Mouse (Mus musculus) kidney, embryonic 14.5 days (tissue): Measurements from ENCODE around the gene Ncbp1. TPM values are rescaled to one million over a fixed set of nuclear protein-coding genes. Genes with fewer than 3 reads are reported as not detected.
A peak's percentile ranks its signal among the peaks of the same experiment; 100 is the strongest.

Experiments
- ATAC-seq: fragments of 200-750 bp; cut with Nextera tagmentation; 2 replicates; pipeline ENCODE4 v1.8.0; 2017; ENCODE audit warnings: moderate number of reproducible peaks, mild to moderate bottlenecking, moderate TSS enrichment, moderate library complexity; ENCODE audit not compliant: low FRiP score, low TSS enrichment
- H3K27ac ChIP-seq: fragments of 300-500 bp; sonication (generic); 2 replicates; pipeline ENCODE4 v1.5.1; 2014; ENCODE audit warnings: low read depth, mild to moderate bottlenecking, low read length, moderate library complexity, mixed read lengths
- H3K27me3 ChIP-seq: fragments of 300-500 bp; sonication (generic); 2 replicates; pipeline ENCODE4 v1.6.1; 2014; ENCODE audit warnings: mild to moderate bottlenecking, low read length; ENCODE audit not compliant: control insufficient read depth, insufficient read depth
- H3K36me3 ChIP-seq: fragments of 300-500 bp; sonication (generic); 2 replicates; pipeline ENCODE4 v1.6.1; 2014; ENCODE audit warnings: low read length, mixed read lengths; ENCODE audit not compliant: control insufficient read depth, insufficient read depth
- H3K4me1 ChIP-seq: fragments of 300-500 bp; sonication (generic); 2 replicates; pipeline ENCODE4 v1.6.1; 2014; ENCODE audit warnings: low read length, mixed read lengths; ENCODE audit not compliant: control insufficient read depth, insufficient read depth
- H3K4me2 ChIP-seq: fragments of 300-500 bp; sonication (generic); replicated peaks from 2 replicates; pipeline ENCODE4 v1.6.1; 2014; ENCODE audit warnings: low read depth, mild to moderate bottlenecking, low read length
- H3K4me3 ChIP-seq: fragments of 300-500 bp; sonication (generic); 2 replicates; pipeline ENCODE4 v1.5.1; 2014; ENCODE audit warnings: mild to moderate bottlenecking, low read length
- H3K9ac ChIP-seq: fragments of 300-500 bp; sonication (generic); 2 replicates; pipeline ENCODE4 v1.6.1; 2014; ENCODE audit warnings: low read depth, mild to moderate bottlenecking, low read length, moderate library complexity
- H3K9me3 ChIP-seq: fragments of 300-500 bp; sonication (generic); 2 replicates; pipeline ENCODE4 v1.6.1; 2016; ENCODE audit warnings: low read length; ENCODE audit not compliant: control insufficient read depth
- WGBS: fragments of 180-500 bp; shearing (Covaris S2); extraction: QIAGEN DNeasy Blood & Tissue Kit; methylation state at CpG from one replicate; pipeline ENCODE4 v1.1.7; 2014; 5-methylcytosine and 5-hydroxymethylcytosine counted together
- polyA plus RNA-seq: library from polyadenylated mRNA; unstranded; fragments of >200 nt; fragmentation: Nextera tagmentation; extraction: Ambion mirVana; gene quantifications from 2 replicates; pipeline ENCODE4 v1.2.1, GENCODE M21; 2014

The Ncbp1 gene
- polyA plus RNA-seq, 1 experiment from 2014 or later = 106 TPM

- Histone ChIP-seq H3K27me3 (no peaks in the 10 kb centered on the region), H3K9me3 (no peaks in the 10 kb centered on the region), H3K4me3 (no peak overlapping the region), H3K4me1 (no peaks in the 10 kb centered on the region), H3K4me2 (no peak overlapping the region), H3K36me3 (peaks cover 97% of the 10 kb centered on the region), H3K9ac (no peak overlapping the region), H3K27ac (no peak overlapping the region)
- 73% methylated on average over 14 of the region's 14 CpGs for WGBS
- ATAC-seq = 0 out of 2 replicates have a peak, but pooled peaks have one; percentile 41
Observed at GRCm38 (mm10) chr4:46119514-46120094, 18.8 kb upstream of the Ncbp1 start.

DNA sequence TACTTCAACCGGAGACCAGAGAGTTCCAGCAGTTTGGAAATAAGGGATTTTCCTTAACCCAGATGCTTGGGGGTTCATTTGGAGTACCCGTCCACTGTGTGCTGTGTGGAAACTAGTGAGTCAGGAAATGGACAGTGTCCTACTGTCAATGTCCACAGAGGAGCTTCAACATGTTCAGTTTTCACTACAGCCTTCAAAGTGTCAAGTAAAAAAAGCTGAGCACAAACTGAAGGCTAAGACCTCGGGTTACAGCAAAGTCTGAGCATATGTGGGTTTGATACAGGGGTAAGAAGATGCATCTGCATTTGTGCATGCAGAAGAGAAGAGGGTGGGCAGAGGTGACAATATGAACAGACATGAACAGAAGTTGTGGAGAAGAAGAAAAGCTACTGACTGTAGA lies 17.6 kb upstream of the Ncbp1 start:
- no peaks in the 10 kb centered on the region for H3K9me3 ChIP-seq
- 88% methylated on average over 3 of the region's 3 CpGs for WGBS
- H3K9ac ChIP-seq = no peak overlapping the region
- ATAC-seq = no peak
- H3K4me2 ChIP-seq = no peak overlapping the region
- no peaks in the 10 kb centered on the region for H3K4me1 ChIP-seq
- H3K36me3 ChIP-seq = peaks cover 97% of the 10 kb centered on the region
- H3K27me3 ChIP-seq = no peaks in the 10 kb centered on the region
- H3K27ac ChIP-seq = no peak overlapping the region
- H3K4me3 ChIP-seq = no peak overlapping the region

GRCm38 (mm10) chr4:46123358-46123757 lies 15.1 kb upstream of the Ncbp1 start:
- Histone ChIP-seq H3K36me3 (peaks cover 85% of the 10 kb centered on the region), H3K27me3 (no peaks in the 10 kb centered on the region), H3K4me3 (no peak overlapping the region), H3K4me1 (no peaks in the 10 kb centered on the region; the same call in 1 of the 2 replicates), H3K27ac (no peak overlapping the region), H3K9me3 (no peaks in the 10 kb centered on the region), H3K9ac (no peak overlapping the region), H3K4me2 (no peak overlapping the region)
- ATAC-seq = no peak
- 92% methylated on average over 6 of the region's 6 CpGs for WGBS

DNA sequence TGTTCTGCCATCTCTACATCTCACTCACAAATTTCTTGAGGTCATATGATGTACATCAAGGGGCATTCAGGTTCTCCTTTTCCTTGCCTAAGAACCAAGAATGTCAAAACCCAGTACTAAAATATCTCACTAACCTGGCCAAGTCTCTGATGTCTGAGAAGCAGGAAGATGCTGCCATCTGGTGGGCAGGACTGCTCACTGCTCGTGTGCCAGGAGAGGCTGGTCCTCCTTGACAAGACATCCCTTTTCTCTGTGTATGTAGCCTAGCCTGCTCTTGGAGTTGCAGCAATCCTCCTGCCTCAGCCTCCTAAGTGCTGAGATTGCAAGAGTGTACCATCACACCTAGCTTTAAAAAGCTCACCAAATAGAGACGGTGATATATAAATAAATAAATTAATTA lies 11.9 kb upstream of the Ncbp1 start:
- Histone ChIP-seq H3K4me2 (no peak overlapping the region), H3K9me3 (no peaks in the 10 kb centered on the region), H3K4me3 (no peak overlapping the region), H3K27ac (no peak overlapping the region), H3K36me3 (peaks cover 79% of the 10 kb centered on the region), H3K4me1 (peaks cover 12% of the 10 kb centered on the region), H3K9ac (no peak overlapping the region), H3K27me3 (no peaks in the 10 kb centered on the region)
- WGBS = 54% methylated on average over 2 of the region's 2 CpGs
- ATAC-seq = no peak

DNA sequence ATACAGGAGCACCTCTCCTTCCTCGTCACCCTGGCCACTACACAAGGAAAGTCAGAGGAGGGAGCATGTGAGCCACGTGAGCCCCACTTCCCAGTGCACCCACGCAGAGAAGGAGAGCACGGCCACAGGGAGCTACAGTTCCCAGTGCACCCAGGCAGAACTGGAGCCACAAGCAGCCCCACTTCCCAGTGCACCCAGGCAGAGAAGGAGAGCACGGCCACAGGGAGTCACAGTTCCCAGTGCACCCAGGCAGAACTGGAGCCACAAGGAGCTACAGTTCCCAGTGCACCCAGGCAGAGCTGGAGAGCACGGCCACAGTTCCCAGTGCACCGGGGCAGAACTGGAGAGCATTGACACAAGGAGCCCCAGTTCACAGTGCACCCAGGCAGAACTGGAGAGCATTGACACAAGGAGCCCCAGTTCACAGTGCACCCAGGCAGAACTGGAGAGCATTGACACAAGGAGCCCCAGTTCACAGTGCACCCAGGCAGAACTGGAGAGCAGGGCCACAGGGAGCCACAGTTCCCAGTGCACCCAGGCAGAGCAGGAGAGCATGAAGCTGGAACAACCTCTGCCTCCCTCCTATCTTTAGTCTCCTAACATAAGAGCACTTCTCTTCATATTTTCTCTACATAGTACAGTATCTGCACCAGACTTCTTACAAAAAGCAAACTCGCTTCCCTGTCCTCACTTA lies 9.0 kb upstream of the Ncbp1 start:
- Histone ChIP-seq H3K4me2 (0 out of 2 replicates have a peak overlapping the region, but pooled peaks have one; percentile 5), H3K9ac (no peak overlapping the region), H3K4me1 (peaks cover 12% of the 10 kb centered on the region), H3K27me3 (no peaks in the 10 kb centered on the region), H3K36me3 (peaks cover 79% of the 10 kb centered on the region), H3K9me3 (no peaks in the 10 kb centered on the region), H3K27ac (peak overlapping the region; percentile 76), H3K4me3 (no peak overlapping the region)
- peak; percentile 94 for ATAC-seq
- WGBS = 47% methylated on average over 8 of the region's 8 CpGs

GRCm38 (mm10) chr4:46130221-46130620 lies 8.2 kb upstream of the Ncbp1 start:
- no peak overlapping the region for H3K4me3 ChIP-seq
- no peak overlapping the region for H3K9ac ChIP-seq
- no peaks in the 10 kb centered on the region for H3K9me3 ChIP-seq
- 72% methylated on average over 3 of the region's 3 CpGs for WGBS
- no peaks in the 10 kb centered on the region for H3K27me3 ChIP-seq
- H3K36me3 ChIP-seq = peaks cover 79% of the 10 kb centered on the region
- H3K4me2 ChIP-seq = no peak overlapping the region
- peaks cover 12% of the 10 kb centered on the region for H3K4me1 ChIP-seq
- no peak for ATAC-seq
- peak overlapping the region; percentile 76; the same call in 1 of the 2 replicates for H3K27ac ChIP-seq

GRCm38 (mm10) chr4:46131791-46132190 lies 6.6 kb upstream of the Ncbp1 start:
- H3K27ac ChIP-seq = no peak overlapping the region
- no peaks in the 10 kb centered on the region for H3K27me3 ChIP-seq
- peaks cover 16% of the 10 kb centered on the region for H3K4me1 ChIP-seq
- H3K4me3 ChIP-seq = no peak overlapping the region
- H3K9me3 ChIP-seq = no peaks in the 10 kb centered on the region
- WGBS = 90% methylated on average over 6 of the region's 6 CpGs
- no peak overlapping the region for H3K9ac ChIP-seq
- peaks cover 75% of the 10 kb centered on the region for H3K36me3 ChIP-seq
- no peak overlapping the region for H3K4me2 ChIP-seq
- ATAC-seq = no peak

DNA sequence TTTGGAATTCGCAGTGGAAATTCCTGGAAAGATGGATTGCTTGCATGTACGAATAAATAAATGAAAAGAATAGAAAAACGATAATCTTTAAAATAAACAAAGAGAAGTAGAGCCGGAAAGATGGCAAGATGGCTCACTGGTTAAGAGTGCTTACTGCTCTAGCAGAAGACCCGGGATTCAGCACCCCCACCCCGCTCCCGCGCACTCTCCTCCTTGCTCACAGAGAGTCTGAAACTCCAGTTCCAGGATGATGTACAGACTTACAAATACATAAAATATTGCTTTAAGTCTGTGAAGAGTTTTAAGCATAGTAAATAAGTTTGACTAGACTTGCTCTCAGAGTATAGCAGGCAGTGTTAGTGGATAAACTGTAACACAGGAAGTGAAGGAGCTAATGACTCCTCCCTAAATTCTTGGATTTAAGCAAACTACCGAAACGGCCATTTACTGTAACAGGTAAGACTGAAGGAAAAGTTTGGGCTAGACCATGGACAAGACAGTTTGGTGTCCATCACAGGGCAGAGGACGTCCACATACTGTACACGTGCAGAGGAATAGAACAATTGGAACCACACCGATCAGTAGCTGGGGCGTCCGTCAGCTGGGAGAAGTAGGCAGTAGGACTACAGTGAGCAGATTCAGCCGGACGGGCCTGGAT lies 655 bp upstream of the Ncbp1 start:
- Histone ChIP-seq H3K27ac (peak overlapping the region; percentile 99), H3K27me3 (no peaks in the 10 kb centered on the region), H3K36me3 (peaks cover 30% of the 10 kb centered on the region), H3K4me3 (peak overlapping the region; percentile 97), H3K4me2 (peak overlapping the region; percentile 49), H3K4me1 (peaks cover 21% of the 10 kb centered on the region), H3K9ac (peak overlapping the region; percentile 96), H3K9me3 (no peaks in the 10 kb centered on the region)
- peak; percentile 63 for ATAC-seq
- WGBS = 7% methylated on average over 17 of the region's 17 CpGs

- H3K9me3 ChIP-seq = no peaks in the 10 kb centered on the region
- H3K4me3 ChIP-seq = no peak overlapping the region
- no peak overlapping the region for H3K9ac ChIP-seq
- no peak for ATAC-seq
- peaks cover 17% of the 10 kb centered on the region for H3K36me3 ChIP-seq
- WGBS = 73% methylated on average over 3 of the region's 3 CpGs
- peaks cover 12% of the 10 kb centered on the region for H3K4me1 ChIP-seq
- no peak overlapping the region for H3K27ac ChIP-seq
- H3K27me3 ChIP-seq = no peaks in the 10 kb centered on the region
- H3K4me2 ChIP-seq = no peak overlapping the region
Observed at GRCm38 (mm10) chr4:46144323-46144722, 5.9 kb downstream of the Ncbp1 start.
